Mouse (Mus musculus): ENCODE measurements at regions not wholly inside any gene's neighbourhood (a gene's known extent, or its start where the extent isn't known, plus 50 kb on each side); places are given as distances from the start of the nearest gene placed in this dataset.

- no peak for TF ChIP-seq POLR2A (IDR thresholded peaks at IDR 0.05; ENCODE audit: low read depth, low read length)
- no peak for TF ChIP-seq MYC (IDR thresholded peaks at IDR 0.05; ENCODE audit: low read depth, low read length)
- no peak for TF ChIP-seq CHD2 (IDR thresholded peaks at IDR 0.05; ENCODE audit: low read length)
- no peak for TF ChIP-seq MXI1 (IDR thresholded peaks at IDR 0.05; ENCODE audit: low read depth, low read length)
- no peak for TF ChIP-seq USF2 (conservative IDR thresholded peaks at IDR 0.05; ENCODE audit: low read depth, low read length)
Measured at GRCm38 (mm10) chr14:71486176-71486970, 886.7 kb upstream of the Fam160b2 start.
